In the genomic region with DNA sequence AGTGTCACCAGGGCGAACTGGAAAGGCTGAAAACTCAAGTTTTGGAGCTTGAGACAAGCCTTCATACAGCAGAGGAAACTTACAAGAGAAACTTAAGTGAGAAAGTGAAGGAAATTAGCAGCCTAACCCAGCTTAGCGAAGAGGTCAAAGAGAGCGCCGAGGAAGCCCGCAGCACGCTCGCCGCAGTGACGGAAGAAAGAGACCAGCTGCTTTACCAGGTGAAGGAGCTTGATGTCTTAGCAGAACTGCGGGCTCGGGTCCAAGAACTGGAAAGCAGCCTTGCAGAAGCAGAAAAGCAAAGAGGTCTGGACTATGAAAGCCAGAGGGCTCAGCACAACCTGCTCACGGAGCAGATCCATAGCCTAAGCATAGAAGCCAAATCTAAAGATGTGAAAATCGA, we compare ENCODE assay signal across 22 mouse cellular contexts.
"Had no signal": no experiment of that assay in that cellular context is flagged by ENCODE, and none has a peak within 500 bp of the region (broad histone marks: within the 10 kb centered on the region; RNA-seq: fewer than 3 reads in every experiment).

No protein-coding gene starts in this region.

- H3K4me2 ChIP-seq: limb, embryonic 13.5 days; liver, embryonic 12.5 days; liver, embryonic 15.5 days; lung, embryonic 15.5 days; midbrain, embryonic 13.5 days; neural tube, embryonic 13.5 days; stomach, embryonic 15.5 days had no signal

- H3K4me1 ChIP-seq: limb, embryonic 10.5 days; limb, embryonic 13.5 days; liver, embryonic 12.5 days; liver, embryonic 15.5 days; lung, embryonic 15.5 days; megakaryocyte, embryonic 14.5 days; midbrain, embryonic 10.5 days; midbrain, embryonic 13.5 days; neural tube, embryonic 13.5 days; stomach, embryonic 15.5 days had no signal

- H3K27me3 ChIP-seq: limb, embryonic 13.5 days; liver, embryonic 12.5 days; liver, embryonic 15.5 days; lung, embryonic 15.5 days; megakaryocyte, embryonic 14.5 days; midbrain, embryonic 13.5 days; neural tube, embryonic 13.5 days; stomach, embryonic 15.5 days had no signal

- H3K9ac ChIP-seq: limb, embryonic 13.5 days; liver, embryonic 12.5 days; liver, embryonic 15.5 days; lung, embryonic 15.5 days; midbrain, embryonic 13.5 days; neural tube, embryonic 13.5 days; stomach, embryonic 15.5 days had no signal

- DNase-seq: kidney, adult 8-10 months; kidney, postnatal 14 days; layer of hippocampus, adult 9-11 months; liver; retina, postnatal 1 day; right cerebral cortex, postnatal 25 days; thymus, adult 18-20 months; thymus, postnatal 36 days had no signal

- H3K4me3 ChIP-seq: layer of hippocampus, adult 2 months; limb, embryonic 10.5 days; limb, embryonic 13.5 days; liver, embryonic 12.5 days; liver, embryonic 15.5 days; lung, embryonic 15.5 days; megakaryocyte, embryonic 14.5 days; midbrain, embryonic 10.5 days; midbrain, embryonic 13.5 days; myocyte; neural tube, embryonic 13.5 days; stomach, embryonic 15.5 days had no signal

- H3K9me3 ChIP-seq: limb, embryonic 10.5 days; limb, embryonic 13.5 days; liver, embryonic 12.5 days; liver, embryonic 15.5 days; lung, embryonic 15.5 days; megakaryocyte, embryonic 14.5 days; midbrain, embryonic 10.5 days; midbrain, embryonic 13.5 days; neural tube, embryonic 13.5 days; stomach, embryonic 15.5 days had no signal

- H3K27ac ChIP-seq: layer of hippocampus, adult 2 months; limb, embryonic 10.5 days; limb, embryonic 13.5 days; liver, embryonic 12.5 days; liver, embryonic 15.5 days; lung, embryonic 15.5 days; midbrain, embryonic 10.5 days; midbrain, embryonic 13.5 days; neural tube, embryonic 13.5 days; stomach, embryonic 15.5 days had no signal

- ATAC-seq: intestine, postnatal 0 days; liver, embryonic 12.5 days; midbrain, embryonic 13.5 days; midbrain, embryonic 16.5 days had no signal
